Mouse (Mus musculus): ENCODE measurements around the gene Casp7.

The Casp7 gene

GRCm38 (mm10) chr19:56461522-56462101 is 64.7 kb downstream of the Casp7 start, which contains the start of gene Plekhs1:
TSS of gene Plekhs1 (plus strand) at chr19:56461640.
- no peak for DNase-seq (ENCODE audit: low read depth in 1 of 2, low spot score in 2 of 2)

- no peak for DNase-seq (ENCODE audit: low read depth in 1 of 2, low spot score in 2 of 2)
Observed at GRCm38 (mm10) chr19:56462786-56463185, 65.9 kb downstream of the Casp7 start.

- no peak for DNase-seq (ENCODE audit: low read depth in 1 of 2, low spot score in 2 of 2)
Observed at GRCm38 (mm10) chr19:56466486-56466885, 69.6 kb downstream of the Casp7 start.

- DNase-seq (ENCODE audit: low read depth in 1 of 2, low spot score in 2 of 2): no peak
Observed at GRCm38 (mm10) chr19:56470286-56471020, 73.5 kb downstream of the Casp7 start.

- DNase-seq (ENCODE audit: low read depth in 1 of 2, low spot score in 2 of 2): no peak
Observed at GRCm38 (mm10) chr19:56471934-56472333, 75.0 kb downstream of the Casp7 start.

GRCm38 (mm10) chr19:56474869-56475550 is 78.1 kb downstream of the Casp7 start:
- peak; percentile 6 to 7 for DNase-seq (ENCODE audit: low read depth in 1 of 2, low spot score in 2 of 2)

GRCm38 (mm10) chr19:56476546-56476945 is 79.6 kb downstream of the Casp7 start:
- DNase-seq (ENCODE audit: low read depth in 1 of 2, low spot score in 2 of 2): no peak

GRCm38 (mm10) chr19:56477253-56477652 is 80.3 kb downstream of the Casp7 start:
- no peak for DNase-seq (ENCODE audit: low read depth in 1 of 2, low spot score in 2 of 2)

- no peak for DNase-seq (ENCODE audit: low read depth in 1 of 2, low spot score in 2 of 2)
Observed at GRCm38 (mm10) chr19:56477832-56478231, 80.9 kb downstream of the Casp7 start.

GRCm38 (mm10) chr19:56484630-56485375 is 87.9 kb downstream of the Casp7 start:
- no peak for DNase-seq (ENCODE audit: low read depth in 1 of 2, low spot score in 2 of 2)

GRCm38 (mm10) chr19:56485376-56486271 is 88.7 kb downstream of the Casp7 start:
- no peak for DNase-seq (ENCODE audit: low read depth in 1 of 2, low spot score in 2 of 2)

- DNase-seq (ENCODE audit: low read depth in 1 of 2, low spot score in 2 of 2): no peak
Observed at GRCm38 (mm10) chr19:56486926-56487325, 90.0 kb downstream of the Casp7 start.

GRCm38 (mm10) chr19:56487339-56487738 is 90.4 kb downstream of the Casp7 start:
- no peak for DNase-seq (ENCODE audit: low read depth in 1 of 2, low spot score in 2 of 2)

- no peak for DNase-seq (ENCODE audit: low read depth in 1 of 2, low spot score in 2 of 2)
Observed at GRCm38 (mm10) chr19:56489601-56490000, 92.7 kb downstream of the Casp7 start.

Data from monocyte, adult 2 months (primary cell).